Mouse (Mus musculus) monocyte, adult 5-6 weeks (primary cell): ENCODE measurements around the gene Xpo5. TPM values are rescaled to one million over a fixed set of nuclear protein-coding genes. Genes with fewer than 3 reads are reported as not detected.
A peak's percentile ranks its signal among the peaks of the same experiment; 100 is the strongest.

Experiments used
- ATAC-seq: fragments of 153-309, 156-312 bp; replicated peaks from 2 replicates; pipeline ENCODE4 v1.8.0; 2017; ENCODE audit warnings: mild to moderate bottlenecking; ENCODE audit not compliant: low TSS enrichment, insufficient number of reproducible peaks, severe bottlenecking, poor library complexity, low FRiP score
- total RNA-seq: library from RNA; stranded (forward); fragments of 200-1000, 200-491, 200-594 nt; gene quantifications from 3 replicates; pipeline ENCODE4 v1.2.3, GENCODE M21; 2017

Xpo5 gene
- total RNA-seq, 1 experiment from 2014 or later = 21.2 TPM

DNA sequence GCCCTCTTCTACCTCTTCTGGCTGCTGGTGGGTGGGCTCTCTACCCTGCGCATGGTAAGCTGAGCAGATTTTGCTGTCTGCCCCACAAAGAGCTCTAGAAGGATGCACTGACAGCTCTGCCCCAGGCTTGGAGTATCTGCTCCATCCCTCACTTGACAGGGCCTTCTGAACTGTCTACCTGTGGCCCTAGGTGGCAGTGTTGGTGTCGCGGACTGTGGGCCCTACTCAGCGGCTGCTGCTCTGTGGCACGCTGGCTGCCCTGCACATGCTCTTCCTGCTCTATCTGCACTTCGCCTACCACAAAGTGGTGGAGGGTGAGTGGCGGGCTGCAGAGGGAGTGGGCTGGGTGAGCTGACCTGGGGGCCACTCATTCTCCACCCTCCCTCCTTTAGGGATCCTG is 48.6 kb downstream of the Xpo5 start:
- no peak for ATAC-seq

DNA sequence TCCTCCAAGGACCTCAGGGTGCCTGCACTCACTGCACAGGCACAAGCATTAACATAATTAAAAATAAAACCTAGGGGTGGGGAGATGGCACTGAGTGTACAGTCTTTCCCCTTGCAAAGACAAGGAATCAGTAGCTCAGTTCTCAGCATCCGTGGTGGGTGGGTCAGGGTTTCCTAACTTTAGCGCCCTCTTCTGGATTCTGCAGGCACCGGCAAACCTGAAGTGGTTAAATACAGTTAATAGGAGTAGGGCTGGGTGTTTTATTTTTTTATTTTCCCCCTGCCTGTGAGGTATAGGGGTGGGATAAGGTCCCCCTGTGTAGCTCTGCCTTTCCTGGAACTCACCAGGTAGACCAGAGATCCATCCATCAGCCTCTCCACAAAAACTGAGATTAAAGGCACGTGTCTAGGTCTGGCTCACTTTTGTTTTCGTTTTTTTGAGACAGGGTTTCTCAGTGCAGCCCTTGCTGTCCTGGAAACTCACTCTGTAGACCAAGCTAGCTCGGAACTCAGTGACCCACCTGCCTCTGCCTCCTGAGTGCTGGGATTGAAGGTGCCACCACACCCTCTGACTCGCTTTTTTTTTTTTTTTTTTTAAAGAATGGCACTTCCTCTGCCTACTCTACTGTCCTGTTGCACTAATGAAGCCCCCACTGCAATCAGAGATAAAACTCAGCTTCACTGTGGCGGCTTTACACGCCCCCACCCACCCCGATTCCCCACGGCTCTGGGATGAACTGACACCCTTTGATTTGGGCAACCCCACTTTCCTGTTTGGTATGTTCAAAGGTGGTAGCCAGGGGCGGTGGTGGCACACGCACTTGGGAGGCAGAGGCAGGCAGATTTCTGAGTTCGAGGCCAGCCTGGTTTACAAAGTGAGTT is 50.2 kb downstream of the Xpo5 start:
- ATAC-seq = no peak

DNA sequence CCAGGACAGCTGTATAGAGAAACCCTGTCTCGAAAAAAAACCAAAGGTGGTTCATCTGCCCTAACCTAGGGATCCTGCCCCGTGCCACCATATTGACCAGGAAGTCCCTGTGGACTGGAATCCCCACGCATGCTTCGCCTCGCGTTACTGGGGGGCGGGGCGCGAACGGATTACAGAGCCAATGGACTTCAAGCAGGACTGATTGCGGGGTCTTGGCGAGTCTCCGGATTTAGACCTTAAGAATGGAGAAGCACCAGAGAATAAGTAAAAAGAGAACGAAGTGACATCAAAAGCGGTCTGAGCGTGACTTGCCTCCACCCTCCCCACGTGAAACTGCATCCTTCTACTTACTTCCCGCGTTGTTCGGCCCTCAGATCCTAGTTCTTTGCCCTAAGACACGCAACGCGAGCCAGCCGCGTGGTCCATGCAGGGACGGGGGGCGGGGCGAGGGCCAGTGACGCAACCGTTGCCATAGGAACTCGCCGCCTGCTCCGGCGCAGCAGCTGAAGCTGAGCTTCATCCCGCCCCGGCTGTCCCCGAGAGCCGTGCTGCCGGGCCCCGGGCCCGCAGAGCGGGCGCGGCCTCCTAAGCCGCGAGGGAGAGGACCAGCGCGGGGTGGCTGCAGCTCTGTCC is 51.0 kb downstream of the Xpo5 start, which contains the start of gene Lrrc73:
Gene Lrrc73, plus strand, starts transcription at position 80 of the 633 bp plus-strand sequence.
- ATAC-seq = peak; percentile 56

DNA sequence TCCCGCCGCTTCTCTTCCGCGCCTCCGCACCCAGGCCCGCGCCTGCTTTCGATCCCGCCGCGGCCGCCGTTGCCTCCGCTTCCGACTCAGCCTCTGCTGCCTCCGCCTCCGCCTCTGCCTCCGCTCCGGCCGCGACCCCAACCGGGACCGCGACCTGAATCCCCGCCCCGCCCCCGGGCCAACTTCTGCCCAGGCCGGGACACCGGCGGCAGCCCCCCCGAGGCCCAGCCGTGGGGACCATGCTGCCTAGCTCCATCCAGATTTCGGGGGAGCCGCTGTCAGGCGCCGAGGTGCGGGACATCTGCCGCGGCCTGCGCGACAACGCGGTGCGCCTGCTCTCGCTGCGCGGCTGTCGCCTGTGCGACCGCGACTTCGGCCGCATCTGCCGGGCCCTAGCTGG is 51.5 kb downstream of the Xpo5 start:
- no peak for ATAC-seq

DNA sequence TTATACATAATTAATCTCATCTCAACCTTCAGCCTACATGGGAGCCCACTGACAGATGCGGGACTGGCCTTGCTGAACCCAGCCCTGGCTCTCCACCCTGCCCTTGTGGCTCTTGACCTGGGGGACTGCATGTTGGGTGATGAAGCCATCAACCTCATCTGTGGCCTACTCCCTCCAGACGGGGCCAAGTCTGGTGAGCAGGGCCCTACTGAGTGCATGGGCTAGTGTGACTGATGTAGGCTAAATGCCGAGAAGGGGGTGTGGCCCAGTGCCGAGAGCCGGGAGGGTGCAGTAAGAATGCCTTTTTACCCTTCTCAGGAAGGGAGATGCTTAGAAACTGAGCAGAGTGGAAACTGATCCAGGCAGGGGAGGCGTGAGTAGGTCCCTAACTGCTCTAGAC is 52.6 kb downstream of the Xpo5 start:
- ATAC-seq = no peak

DNA sequence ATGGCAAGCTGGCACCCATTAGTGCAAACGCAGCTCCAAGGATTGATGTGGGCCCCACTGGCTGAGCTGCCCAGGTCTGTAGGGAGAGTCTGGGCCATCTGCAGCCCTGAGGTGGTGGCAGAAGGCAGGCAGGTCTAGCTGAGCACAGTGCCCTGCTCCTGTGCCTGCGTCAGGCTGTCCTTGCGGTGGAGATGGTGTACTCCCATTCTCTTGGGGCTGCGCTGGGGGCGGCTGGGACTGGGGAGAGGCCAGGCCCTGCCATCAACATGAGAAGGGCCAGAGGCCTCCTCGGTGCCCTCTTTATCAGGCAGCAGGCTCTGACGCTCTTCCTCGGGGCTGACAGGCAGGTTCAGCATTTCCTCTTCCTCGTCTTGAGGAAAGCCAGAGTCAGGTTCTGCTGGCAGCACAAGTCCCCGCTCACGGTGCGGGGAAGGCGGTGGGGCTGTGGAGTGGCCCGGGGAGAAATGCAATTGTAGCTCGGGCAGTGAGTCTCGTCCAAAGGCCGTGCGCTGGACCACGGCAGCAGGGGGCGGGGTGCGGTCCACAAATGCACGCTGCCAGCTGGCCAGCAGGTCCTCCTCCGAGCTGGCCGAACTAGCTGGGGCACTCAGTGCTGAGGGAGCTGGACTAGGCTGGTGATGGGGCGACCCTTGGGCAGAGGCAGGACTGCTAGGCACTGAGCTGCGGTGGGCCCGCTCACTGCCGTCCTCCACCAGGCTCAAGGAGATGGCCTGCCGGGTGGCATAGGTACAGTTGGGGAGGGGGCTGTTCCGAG is 55.9 kb downstream of the Xpo5 start:
- ATAC-seq = no peak

DNA sequence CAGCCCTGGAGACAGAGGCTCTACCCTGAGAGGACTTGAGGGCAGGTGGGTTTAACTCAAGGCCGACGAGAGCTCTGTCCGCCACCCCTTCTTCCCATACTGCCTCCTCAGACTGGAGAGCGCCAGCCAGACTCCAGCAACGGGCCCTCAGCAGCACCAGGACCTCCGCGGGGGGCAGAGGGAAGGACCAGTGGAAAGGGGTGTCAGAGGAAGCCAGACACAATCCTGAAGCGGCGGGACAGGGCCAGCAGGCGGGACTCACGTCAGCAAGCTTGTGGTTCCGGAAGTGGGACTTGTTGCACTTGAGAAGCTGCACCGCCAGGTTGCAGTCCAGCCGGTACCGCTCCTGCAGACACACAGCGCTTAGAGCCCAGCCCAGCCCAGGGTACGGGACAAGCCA is 57.1 kb downstream of the Xpo5 start:
- no peak for ATAC-seq

DNA sequence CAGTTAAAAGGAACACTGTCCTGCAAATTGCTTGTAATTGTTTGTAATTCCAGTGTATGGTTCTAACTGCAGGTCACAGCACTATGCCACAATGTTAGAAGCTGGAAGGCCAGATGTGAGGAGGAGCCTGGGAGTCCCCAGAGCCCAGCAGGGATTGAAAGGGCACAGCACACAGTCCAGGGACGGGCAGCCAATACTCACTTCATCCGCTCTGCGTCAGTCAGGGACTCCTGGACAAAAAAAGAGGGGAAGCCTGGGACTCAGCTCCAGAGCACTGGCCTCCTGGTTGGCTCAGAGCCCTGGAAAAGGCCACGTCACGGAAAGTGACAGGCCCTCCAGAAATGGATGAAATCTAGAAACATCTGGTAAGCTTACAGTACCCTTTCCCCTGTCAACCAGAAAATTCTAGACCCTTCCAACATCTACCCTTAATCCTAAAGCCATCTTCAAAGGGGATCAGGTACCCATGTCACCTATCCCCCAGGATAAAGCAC is 59.7 kb downstream of the Xpo5 start:
- ATAC-seq = no peak

DNA sequence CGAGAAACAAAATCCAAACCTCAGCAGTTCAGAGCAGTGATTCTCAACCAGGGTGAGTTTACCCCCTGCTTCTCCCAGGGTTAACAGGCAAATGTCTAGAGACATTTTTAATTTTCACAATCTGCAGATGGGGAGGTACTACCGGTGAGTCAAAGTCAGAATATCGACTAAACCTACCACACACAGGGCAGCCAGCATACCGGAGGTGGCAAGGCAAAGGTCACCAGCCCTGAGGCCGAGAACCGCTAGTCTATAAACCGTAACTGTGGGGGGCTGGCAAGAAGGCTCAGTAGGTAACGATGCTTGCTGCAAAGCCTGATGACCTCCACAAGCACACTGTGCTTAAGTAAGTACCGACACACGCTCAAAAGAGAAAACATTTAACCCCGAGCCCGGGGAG is 62.9 kb downstream of the Xpo5 start:
- no peak for ATAC-seq

DNA sequence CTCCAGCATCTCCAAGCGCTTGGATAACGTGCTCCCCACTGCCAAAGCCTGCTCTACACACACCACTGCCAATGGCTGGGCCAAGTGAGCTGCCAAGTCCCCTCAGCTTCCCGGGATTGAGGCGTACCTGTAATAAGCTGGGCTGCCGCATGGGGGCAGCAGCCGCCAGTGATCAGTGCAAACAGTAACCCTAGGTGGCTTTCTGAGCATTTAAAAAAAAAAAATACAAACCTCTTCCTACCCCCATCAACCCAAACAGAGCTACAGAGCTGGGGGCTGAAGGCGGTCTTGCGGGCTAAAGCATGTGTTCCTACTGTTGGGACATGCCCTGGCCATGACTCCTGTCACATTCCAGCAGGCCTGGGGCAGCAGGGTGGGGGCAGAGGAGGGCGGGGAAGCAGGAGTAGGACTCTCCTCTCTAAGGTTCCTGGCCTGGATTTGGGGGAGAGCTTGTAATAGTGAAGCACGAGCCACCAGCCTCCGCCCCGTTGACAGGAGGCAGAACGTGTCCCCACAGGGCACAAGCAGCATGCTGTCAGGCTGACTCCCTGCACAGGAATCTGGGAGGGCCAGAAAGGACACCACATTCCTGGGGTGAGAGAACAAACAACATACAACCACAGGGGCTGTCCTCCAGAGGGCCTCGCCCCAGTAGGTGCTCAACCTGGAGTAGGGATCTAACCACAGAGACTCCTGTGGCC is 63.5 kb downstream of the Xpo5 start:
- ATAC-seq = peak; percentile 60

DNA sequence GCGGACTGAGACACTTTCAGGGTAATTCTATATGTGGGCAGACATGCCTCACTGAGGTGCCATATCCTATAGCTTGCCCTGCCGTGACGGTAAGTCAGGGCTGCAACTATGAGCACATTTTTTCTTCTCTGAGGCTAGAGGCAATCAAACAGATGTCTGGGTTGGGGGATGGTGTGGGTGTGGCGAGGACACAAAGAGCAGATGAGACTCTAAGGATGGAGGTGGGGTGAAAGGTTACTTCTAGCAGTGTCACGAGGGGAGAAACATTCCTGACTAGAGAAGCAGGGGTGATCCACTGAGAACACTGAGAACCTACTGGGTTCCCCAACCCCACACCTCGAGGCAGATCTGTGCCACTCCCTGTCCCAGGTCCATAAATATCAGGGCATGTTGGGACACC is 64.4 kb downstream of the Xpo5 start:
- no peak for ATAC-seq

DNA sequence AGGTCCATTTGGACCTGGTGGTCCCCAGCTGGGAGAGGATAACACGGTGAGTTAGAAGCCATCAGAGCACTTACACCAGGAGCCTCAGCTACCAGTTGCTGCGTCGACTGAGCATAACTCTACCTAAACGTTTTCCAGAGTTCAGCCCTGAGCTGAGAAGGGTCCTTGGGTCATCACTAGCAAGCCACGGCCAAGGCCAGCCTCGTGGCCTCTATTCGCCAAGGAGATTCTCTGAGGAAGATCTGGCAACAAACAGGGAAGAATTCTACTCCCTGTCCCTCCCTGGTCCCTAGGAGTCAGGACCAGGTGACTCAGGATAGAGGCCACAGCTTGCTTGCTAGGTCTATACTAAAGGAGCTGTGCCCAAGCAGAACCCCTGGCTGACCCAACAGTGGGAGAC is 64.9 kb downstream of the Xpo5 start:
- ATAC-seq = no peak

DNA sequence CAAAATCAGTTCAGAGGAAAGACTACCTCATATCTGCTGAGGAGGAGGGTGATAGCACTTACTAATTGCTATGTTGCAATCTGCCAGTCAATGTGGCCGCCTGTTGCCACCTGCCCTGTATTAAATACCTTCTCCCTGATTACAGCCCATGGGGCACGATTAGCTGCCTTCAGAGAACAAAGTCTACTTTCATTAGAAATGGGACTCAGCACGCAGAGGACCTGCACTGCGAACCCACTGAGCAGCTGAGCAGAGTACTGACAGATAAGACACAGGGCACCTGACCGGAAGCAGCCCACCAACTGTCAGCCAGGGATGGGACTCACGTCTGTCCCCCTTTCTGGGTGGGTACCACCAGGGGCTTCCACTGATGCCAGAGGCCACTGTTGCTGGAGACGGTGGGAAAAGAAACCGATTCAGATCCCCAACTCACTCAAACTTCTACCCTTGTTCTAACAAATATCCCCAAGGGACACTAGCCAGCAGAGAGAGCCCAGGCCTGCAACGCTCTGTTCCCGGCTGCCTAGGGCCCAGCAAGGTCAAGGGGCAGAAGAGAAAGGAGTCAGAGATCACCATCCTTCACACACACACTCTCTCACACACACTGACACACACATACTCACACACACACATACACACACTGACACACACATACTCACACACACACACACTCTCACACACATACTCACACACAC is 65.6 kb downstream of the Xpo5 start:
- ATAC-seq = no peak

DNA sequence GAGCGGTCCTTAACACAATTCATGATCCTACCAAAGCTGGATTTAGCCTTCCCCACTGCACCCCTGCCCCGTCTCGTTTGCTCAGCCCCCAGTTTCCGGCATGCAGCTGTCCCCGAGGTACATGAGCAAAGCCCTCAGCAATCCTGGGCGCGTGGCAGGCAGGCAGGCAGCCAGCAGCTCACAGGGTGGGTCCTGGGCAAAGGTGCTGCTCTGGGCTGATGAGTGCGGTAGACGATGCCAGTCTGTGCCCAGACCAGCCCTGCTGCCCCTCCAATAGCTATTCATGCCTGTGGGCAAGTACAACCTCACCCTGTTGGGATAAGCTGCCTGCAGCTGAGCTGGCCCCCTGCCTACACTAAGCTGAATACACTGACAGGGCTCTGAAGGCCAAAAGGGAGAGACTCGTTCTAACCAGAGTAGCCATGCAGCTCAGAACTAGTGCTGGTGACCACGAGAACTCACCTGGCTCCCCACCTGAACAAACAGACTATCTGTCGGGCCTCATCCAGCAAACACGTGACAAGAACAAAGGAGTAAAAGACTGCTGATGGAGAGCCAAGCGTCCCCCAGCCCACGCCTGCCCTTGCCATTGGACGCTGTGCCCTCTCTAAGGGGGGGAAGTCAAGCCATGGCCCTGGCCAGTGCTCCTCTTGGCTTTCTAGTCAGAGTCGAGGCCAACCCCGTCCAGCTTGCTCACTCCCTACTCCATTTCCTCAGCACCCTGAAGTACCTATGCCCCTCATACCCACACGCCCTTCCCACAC is 67.4 kb downstream of the Xpo5 start:
- no peak for ATAC-seq

DNA sequence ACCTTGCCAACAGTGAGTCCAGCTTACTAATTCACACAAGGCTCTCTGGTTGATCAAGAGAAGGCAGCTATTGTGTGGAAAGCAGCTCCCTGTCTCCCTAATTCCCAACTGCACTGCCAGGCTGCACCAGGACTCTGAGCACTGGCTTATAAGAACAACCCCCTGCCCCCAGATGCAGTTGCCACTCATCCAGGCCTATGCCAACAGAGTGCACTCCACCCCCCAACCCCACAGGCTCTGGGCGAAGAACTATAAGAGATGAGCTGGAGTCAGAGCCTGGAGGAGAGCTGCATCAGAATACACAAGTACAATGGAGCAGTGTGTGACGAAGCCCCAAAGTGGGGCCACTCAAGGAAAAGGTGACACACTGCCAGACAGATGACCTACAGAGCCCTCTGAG is 69.5 kb downstream of the Xpo5 start:
- no peak for ATAC-seq

DNA sequence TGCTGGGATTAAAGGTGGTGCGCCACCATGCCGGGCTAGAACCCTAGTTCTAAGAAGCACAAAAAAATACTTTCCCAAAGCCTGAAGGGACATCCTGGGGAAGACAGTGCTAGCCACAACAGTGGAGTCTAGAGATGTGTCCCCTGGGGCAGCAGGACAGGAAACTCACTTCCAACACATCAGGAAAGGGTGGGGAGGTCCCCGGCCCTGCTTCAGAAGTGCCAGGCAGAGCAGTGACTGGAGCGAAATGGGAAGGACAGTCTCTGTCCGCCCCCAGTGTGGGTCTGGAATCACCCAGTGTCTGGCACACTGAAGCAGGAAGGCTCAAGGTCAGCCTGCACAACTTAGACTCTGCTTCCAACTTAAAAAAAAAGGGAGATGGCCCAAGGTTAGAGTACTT is 70.1 kb downstream of the Xpo5 start:
- no peak for ATAC-seq

DNA sequence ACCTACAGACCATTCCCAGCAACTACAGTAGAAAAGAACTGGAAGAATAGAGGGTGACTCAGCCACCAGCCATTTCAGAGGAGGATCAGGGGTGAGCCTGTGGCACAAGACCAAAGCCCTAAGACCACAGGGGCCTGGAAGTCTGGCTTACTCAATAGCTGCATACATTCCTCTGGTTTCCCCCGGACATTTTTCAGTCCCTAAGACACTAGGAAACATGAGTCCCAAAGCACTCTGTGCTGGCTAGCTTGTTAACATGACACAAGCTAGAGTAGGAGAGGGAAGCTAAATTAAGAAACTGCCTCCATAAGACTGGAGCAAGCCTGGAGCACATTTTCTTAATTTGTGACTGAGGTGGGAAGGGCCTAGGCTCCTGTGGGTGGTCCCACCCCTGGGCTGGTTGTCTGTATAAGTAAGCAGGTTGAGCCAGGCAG is 71.2 kb downstream of the Xpo5 start:
- no peak for ATAC-seq

DNA sequence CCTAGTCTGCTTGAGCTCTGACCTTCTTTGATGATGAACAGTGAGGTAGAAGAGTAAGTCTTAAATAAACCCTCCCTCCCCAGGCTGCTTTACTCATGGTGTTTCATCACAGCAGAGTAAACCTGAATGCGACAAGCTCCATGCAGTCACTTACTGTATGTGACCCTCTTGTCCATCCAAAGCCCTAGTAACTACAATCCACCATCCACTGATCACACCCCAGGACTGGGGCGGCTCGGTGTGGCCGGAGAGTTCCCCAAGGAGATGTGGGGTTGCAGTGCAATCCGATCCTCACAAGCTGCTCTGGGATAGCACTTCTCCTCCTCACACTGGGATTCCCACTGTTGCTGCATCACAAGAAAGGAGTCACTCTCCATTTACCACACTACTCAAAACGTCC is 71.9 kb downstream of the Xpo5 start:
- ATAC-seq = no peak
